In the genomic region with DNA sequence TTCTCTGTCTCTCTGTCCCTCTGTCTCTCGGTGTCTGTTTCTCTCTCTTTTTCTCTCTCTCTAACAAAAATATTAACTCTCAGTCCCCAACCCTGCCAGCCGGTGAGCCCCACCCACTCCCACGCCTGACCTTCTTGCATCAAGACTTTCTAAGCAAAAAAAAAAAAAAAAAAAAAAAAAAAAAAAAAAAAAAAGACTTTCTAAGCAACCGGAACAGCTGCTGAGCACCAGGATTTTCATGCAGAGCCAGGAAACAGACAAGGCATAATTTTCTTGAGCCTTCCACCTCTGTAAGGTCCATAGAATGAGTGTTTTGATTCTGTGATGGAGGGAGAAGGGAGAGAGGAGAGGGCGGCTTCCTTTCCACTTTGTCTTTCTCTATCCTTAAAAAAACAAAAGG, we compare ENCODE assay signal across 8 mouse cellular contexts.
DNase-seq lines count a peak whose midpoint lies in the region; ATAC-seq lines count a peak whose summit lies in the region.

No protein-coding gene starts in this region.

- H3K4me2 ChIP-seq in midbrain, embryonic 13.5 days (replicated peaks), result no peak overlapping the region
- H3K4me2 ChIP-seq in midbrain, embryonic 16.5 days (ENCODE audit: low read length), result no peak overlapping the region

- no peaks in the 10 kb centered on the region for H3K9me3 ChIP-seq in midbrain, embryonic 13.5 days
- H3K9me3 ChIP-seq in midbrain, embryonic 16.5 days (replicated peaks; ENCODE audit: control insufficient read depth, low read length, poor library complexity, severe bottlenecking), result no peaks in the 10 kb centered on the region
- H3K9me3 ChIP-seq in embryonic facial prominence, embryonic 10.5 days, result no peaks in the 10 kb centered on the region

- peak; percentile 20; the same call in 1 of the 2 replicates for ATAC-seq in midbrain, embryonic 13.5 days
- ATAC-seq in midbrain, embryonic 16.5 days, result no peak

- H3K27ac ChIP-seq in midbrain, embryonic 13.5 days, result no peak overlapping the region
- H3K27ac ChIP-seq in midbrain, embryonic 16.5 days (ENCODE audit: low read length), result no peak overlapping the region
- H3K27ac ChIP-seq in embryonic facial prominence, embryonic 10.5 days (replicated peaks), result peak overlapping the region; percentile 70

- DNase-seq in gastrocnemius, adult 18-20 months (ENCODE audit: low spot score), result peak; percentile 18
- no peak for DNase-seq in gastrocnemius, postnatal 25 days
- DNase-seq in embryonic facial prominence, embryonic 10.5 days (ENCODE audit: low spot score), result peak; percentile 25
- DNase-seq in lung, postnatal 10 days, result peak; percentile 51
- DNase-seq in liver, result no peak
- DNase-seq in layer of hippocampus, adult 11-12 months (ENCODE audit: low spot score), result no peak

- no peaks in the 10 kb centered on the region for H3K36me3 ChIP-seq in midbrain, embryonic 13.5 days
- no peaks in the 10 kb centered on the region for H3K36me3 ChIP-seq in midbrain, embryonic 16.5 days (ENCODE audit: control insufficient read depth, insufficient read depth, low read length)
- no peaks in the 10 kb centered on the region for H3K36me3 ChIP-seq in embryonic facial prominence, embryonic 10.5 days (replicated peaks)

- peaks cover 18% of the 10 kb centered on the region for H3K4me1 ChIP-seq in midbrain, embryonic 13.5 days (replicated peaks)
- no peaks in the 10 kb centered on the region; the same call in none of the 2 replicates for H3K4me1 ChIP-seq in midbrain, embryonic 16.5 days (ENCODE audit: control insufficient read depth, insufficient read depth, low read length)
- H3K4me1 ChIP-seq in embryonic facial prominence, embryonic 10.5 days, result peaks cover 30% of the 10 kb centered on the region

- WGBS in midbrain, embryonic 13.5 days, result 37% methylated on average over 5 of the region's 5 CpGs
- 47% methylated on average over 5 of the region's 5 CpGs for WGBS in midbrain, embryonic 16.5 days
- WGBS in embryonic facial prominence, embryonic 10.5 days, result 31% methylated on average over 5 of the region's 5 CpGs

- H3K9ac ChIP-seq in midbrain, embryonic 13.5 days (replicated peaks), result no peak overlapping the region
- no peak overlapping the region for H3K9ac ChIP-seq in midbrain, embryonic 16.5 days (ENCODE audit: low read depth, low read length)

- H3K27me3 ChIP-seq in midbrain, embryonic 13.5 days, result no peaks in the 10 kb centered on the region
- no peaks in the 10 kb centered on the region for H3K27me3 ChIP-seq in midbrain, embryonic 16.5 days (ENCODE audit: control insufficient read depth, insufficient read depth, low read depth, low read length)
- H3K27me3 ChIP-seq in embryonic facial prominence, embryonic 10.5 days (replicated peaks; ENCODE audit: low read depth, poor library complexity, severe bottlenecking), result no peaks in the 10 kb centered on the region

- H3K4me3 ChIP-seq in midbrain, embryonic 13.5 days (replicated peaks), result no peak overlapping the region
- H3K4me3 ChIP-seq in midbrain, embryonic 16.5 days (ENCODE audit: low read depth, low read length), result no peak overlapping the region
- no peak overlapping the region for H3K4me3 ChIP-seq in embryonic facial prominence, embryonic 10.5 days

Comparison
In these comparisons a context has a peak if more than half of its experiments do, and no peak if none do; other contexts are left out.
1. DNase-seq: peak in gastrocnemius, adult 18-20 months (single experiment), embryonic facial prominence, embryonic 10.5 days (single experiment) and lung, postnatal 10 days (single experiment); none in gastrocnemius, postnatal 25 days (single experiment), liver (single experiment) and layer of hippocampus, adult 11-12 months (single experiment).